Mouse (Mus musculus): Measurements from ENCODE around the gene Mamstr. TPM values are rescaled to one million over a fixed set of nuclear protein-coding genes. Genes with fewer than 3 reads are reported as not detected.

The Mamstr gene
- total RNA-seq, 2 experiments from 2014 or later = not detected

DNA sequence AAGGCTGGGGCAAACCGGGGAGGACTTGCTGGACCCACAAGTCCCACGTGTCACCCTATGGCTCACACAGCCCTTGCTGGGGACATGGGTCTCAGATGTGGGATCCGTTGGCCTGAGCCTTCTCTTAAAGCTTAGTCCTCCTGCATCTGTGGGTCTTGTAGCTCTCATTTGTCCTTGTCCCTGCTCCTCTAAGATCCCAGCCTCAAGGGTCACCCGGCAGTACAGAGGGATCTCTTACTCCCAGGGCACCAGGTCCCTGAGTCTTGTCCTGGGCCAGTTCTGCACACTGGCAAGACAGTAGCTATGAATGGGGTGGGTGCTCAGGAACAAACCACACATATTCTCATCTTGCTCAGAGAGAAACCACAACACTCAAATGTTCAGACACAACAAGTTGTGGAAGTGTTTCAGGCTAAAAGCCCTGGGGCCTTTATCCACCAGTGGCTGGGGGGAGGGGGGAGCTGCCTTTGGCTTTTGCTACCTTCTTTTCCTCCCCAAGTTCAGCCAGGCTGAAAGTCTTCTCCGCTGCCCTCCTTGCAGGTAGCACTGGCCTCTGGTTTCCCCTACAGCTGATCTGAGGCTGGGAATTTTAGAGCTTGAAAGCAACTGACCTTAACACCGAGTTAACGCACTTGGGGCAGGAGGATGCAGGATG lies 43.7 kb downstream of the Mamstr start, which contains the start of gene Ntn5:
Gene Ntn5, plus strand, starts transcription at position 627 of the 655 bp plus-strand sequence.
- no peak for ATAC-seq (replicated peaks; ENCODE audit: low FRiP score, low TSS enrichment, poor library complexity, severe bottlenecking)

DNA sequence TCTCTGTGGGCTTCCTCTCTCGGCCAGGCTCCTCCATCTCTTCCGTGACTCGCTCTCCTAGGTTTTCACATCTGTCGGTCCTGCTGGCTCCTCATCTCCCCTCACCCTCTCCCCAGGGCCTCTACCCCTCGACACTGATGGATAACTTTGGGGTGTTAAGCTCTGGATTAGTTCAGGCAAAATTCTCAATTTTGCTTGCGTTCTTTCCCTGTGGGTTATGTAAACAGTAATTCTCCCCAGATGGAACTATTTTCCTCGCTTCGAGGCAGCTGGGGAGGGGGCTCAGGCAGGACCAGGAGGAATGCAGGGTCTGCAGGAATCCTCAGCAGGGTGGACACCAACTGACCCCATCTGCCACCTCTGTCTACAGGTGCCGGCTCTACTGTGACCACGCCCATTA lies 46.0 kb downstream of the Mamstr start:
- ATAC-seq (replicated peaks; ENCODE audit: low FRiP score, low TSS enrichment, poor library complexity, severe bottlenecking) = no peak

DNA sequence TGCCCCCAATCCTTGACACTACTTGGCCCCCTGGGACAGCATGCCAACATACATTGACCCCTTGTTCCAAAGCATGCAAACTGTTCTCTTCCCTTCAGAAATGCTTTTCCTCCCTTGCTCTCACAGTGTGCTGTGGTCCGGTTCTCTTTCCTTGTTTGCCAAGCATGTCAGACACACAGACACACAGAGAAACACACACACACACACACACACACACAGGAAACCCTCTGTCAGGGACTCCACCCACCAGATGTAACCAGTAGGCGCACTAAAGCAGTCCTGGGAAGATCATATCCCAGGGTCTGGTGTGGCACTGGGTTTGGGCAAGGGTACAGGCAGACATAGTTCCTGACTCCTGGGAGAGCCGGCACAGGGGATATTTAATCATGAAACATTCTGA lies 47.1 kb downstream of the Mamstr start:
- no peak for ATAC-seq (replicated peaks; ENCODE audit: low FRiP score, low TSS enrichment, poor library complexity, severe bottlenecking)

DNA sequence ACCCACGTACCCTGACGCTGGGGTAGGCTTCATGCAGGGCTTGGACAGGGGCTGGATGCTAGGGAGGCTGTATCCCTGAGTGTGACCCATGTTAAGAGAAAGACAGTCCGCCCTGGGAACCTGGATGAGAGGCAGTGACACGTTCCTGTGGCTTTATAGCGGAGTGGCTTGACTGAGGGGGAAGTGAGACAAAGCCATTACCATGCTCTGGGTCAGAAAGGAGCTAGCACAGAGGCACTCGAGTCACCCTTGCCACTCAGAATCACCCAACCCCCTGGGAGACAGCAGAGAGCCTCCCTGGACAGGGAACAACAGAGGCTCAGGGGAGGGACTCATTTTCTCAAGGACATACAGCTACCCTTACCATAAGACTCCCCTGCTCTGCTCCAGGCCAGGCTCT lies 49.3 kb downstream of the Mamstr start:
- no peak for ATAC-seq (replicated peaks; ENCODE audit: low FRiP score, low TSS enrichment, poor library complexity, severe bottlenecking)

- no peak for ATAC-seq (replicated peaks; ENCODE audit: low FRiP score, low TSS enrichment, poor library complexity, severe bottlenecking)
Measured at GRCm38 (mm10) chr7:45689800-45690199, 50.0 kb downstream of the Mamstr start.

DNA sequence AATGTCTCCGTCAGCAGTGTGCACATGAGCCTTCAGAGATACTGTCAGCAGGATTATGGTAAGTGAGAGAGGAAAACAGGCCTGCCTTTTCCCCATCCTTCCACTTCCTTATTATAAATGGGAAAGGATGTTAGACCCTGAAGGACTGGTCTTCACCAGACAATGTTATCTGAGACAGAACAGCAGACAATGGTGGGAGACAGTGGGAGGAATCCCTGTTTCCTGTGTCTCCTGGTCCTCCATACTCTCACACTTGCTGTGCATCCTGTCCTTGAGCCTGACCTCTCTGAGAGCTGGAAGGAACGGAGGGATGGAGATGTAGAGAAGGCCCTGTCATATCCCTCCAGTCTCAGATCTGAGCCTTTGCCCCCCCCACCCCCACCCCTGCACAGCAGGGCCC lies 52.6 kb downstream of the Mamstr start:
- no peak for ATAC-seq (replicated peaks; ENCODE audit: low FRiP score, low TSS enrichment, poor library complexity, severe bottlenecking)

DNA sequence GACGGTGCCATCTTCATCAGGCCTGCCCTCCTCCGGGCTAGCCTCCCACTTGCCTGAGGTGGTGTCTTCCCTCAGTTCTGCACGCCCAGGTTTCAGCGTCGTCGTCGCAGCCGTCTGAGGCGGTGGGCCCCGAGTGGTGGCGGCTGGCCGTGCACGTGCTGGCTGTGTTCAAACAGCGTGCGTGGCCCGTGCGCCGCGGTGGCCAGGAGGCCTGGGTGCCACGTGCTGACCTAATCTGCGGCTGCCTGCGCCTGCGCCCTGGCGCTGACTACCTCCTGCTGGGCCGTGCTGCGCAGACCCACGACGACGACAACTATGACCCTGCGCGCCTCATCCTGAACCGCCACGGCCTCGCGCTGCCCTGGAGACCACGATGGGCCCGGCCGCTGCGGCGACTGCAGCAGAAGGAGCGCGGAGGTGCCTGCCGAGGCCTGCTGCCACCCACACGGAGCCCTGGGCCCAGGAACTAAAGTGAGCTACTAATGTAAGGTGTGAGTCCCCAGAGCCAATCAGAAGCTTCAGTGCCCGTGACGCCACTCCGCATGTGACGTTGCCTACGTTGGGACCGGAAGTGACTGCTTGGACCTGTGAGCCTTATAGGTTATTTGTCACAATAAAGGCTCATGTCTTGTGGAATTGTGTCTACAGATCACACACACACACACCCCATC lies 54.3 kb downstream of the Mamstr start, which contains the start of gene Sec1:
Gene Sec1, minus strand, starts transcription at position 482 of the 671 bp plus-strand sequence.
- ATAC-seq (replicated peaks; ENCODE audit: low FRiP score, low TSS enrichment, poor library complexity, severe bottlenecking) = no peak

DNA sequence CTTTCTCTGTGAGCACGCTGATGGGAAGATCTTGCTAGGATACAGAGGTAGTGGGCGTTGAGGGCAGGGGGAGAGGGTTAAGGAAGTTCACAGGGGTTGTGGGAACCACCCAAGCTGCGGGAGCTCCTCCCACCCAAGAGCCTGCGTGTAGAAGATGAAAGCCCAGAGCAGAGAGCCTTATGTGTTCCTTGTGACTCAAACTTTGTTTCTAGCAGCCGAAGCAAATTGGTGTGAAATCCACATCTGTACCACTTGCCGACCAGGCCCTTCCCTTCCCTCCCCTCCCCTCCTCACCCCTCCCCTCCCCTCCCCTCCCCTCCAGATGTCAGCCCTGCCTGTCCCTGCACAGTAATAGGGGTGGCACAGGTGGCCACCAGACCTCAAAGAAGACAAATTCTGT lies 55.3 kb downstream of the Mamstr start:
- ATAC-seq (replicated peaks; ENCODE audit: low FRiP score, low TSS enrichment, poor library complexity, severe bottlenecking) = no peak

Other genes starting within 250 kb of the Mamstr start
Only the 30 nearest of the 36 such genes appear.
- gene Gys1, start 205.1 kb upstream of the Mamstr start, total RNA-seq (2014; fragmentation: Nextera tagmentation) = 5.9 and 6.2 TPM in 2 replicates
- 3.4 and 4.6 TPM in 2 replicates for gene Gys1, start 205.1 kb upstream of the Mamstr start, total RNA-seq (2017)
- gene Ruvbl2, start 201.9 kb upstream of the Mamstr start, total RNA-seq (2014; fragmentation: Nextera tagmentation) = 171 and 179 TPM in 2 replicates
- 185 and 236 TPM in 2 replicates for gene Ruvbl2, start 201.9 kb upstream of the Mamstr start, total RNA-seq (2017)
- gene Ftl1, start 180.1 kb upstream of the Mamstr start, total RNA-seq (2014; fragmentation: Nextera tagmentation) = 1,148 and 1,512 TPM in 2 replicates
- gene Ftl1, start 180.1 kb upstream of the Mamstr start, total RNA-seq (2017) = 490 and 578 TPM in 2 replicates
- 60.7 and 75.9 TPM in 2 replicates for gene Bax, start 173.1 kb upstream of the Mamstr start, total RNA-seq (2014; fragmentation: Nextera tagmentation)
- gene Bax, start 173.1 kb upstream of the Mamstr start, total RNA-seq (2017) = 38.8 and 40.8 TPM in 2 replicates
- 0.42 TPM in 1 of 2 replicates, not detected in the other for gene Tulp2, start 158.1 kb upstream of the Mamstr start, total RNA-seq (2014; fragmentation: Nextera tagmentation)
- gene Tulp2, start 158.1 kb upstream of the Mamstr start, total RNA-seq (2017) = 0.19 TPM in 1 of 2 replicates, not detected in the other
- gene Gm45808, start 153.2 kb upstream of the Mamstr start, total RNA-seq (2014; fragmentation: Nextera tagmentation) = not detected in 2 replicates
- gene Gm45808, start 153.2 kb upstream of the Mamstr start, total RNA-seq (2017) = not detected in 2 replicates
- gene Dhdh, start 151.2 kb upstream of the Mamstr start, total RNA-seq (2014; fragmentation: Nextera tagmentation) = 1.9 and 2.5 TPM in 2 replicates
- 1.8 and 3.5 TPM in 2 replicates for gene Dhdh, start 151.2 kb upstream of the Mamstr start, total RNA-seq (2017)
- 100 and 140 TPM in 2 replicates for gene Nucb1, start 129.6 kb upstream of the Mamstr start, total RNA-seq (2014; fragmentation: Nextera tagmentation)
- 285 and 323 TPM in 2 replicates for gene Nucb1, start 129.6 kb upstream of the Mamstr start, total RNA-seq (2017)
- gene Ppp1r15a, start 113.7 kb upstream of the Mamstr start, total RNA-seq (2014; fragmentation: Nextera tagmentation) = 35.5 and 79.3 TPM in 2 replicates
- gene Ppp1r15a, start 113.7 kb upstream of the Mamstr start, total RNA-seq (2017) = 161 and 186 TPM in 2 replicates
- gene Plekha4, start 113.6 kb upstream of the Mamstr start, total RNA-seq (2014; fragmentation: Nextera tagmentation) = 0.27 TPM in 1 of 2 replicates, not detected in the other
- gene Plekha4, start 113.6 kb upstream of the Mamstr start, total RNA-seq (2017) = not detected in 2 replicates
- not detected in 2 replicates for gene Hsd17b14, start 85.1 kb upstream of the Mamstr start, total RNA-seq (2014; fragmentation: Nextera tagmentation)
- gene Hsd17b14, start 85.1 kb upstream of the Mamstr start, total RNA-seq (2017) = not detected in 2 replicates
- gene Bcat2, start 69.8 kb upstream of the Mamstr start, total RNA-seq (2014; fragmentation: Nextera tagmentation) = 81.0 and 92.5 TPM in 2 replicates
- 23.3 and 50.0 TPM in 2 replicates for gene Bcat2, start 69.8 kb upstream of the Mamstr start, total RNA-seq (2017)
- not detected in 2 replicates for gene Fgf21, start 24.5 kb upstream of the Mamstr start, total RNA-seq (2014; fragmentation: Nextera tagmentation)
- not detected in 2 replicates for gene Fgf21, start 24.5 kb upstream of the Mamstr start, total RNA-seq (2017)
- not detected in 2 replicates for gene Fut1, start 22.7 kb upstream of the Mamstr start, total RNA-seq (2014; fragmentation: Nextera tagmentation)
- not detected in 2 replicates for gene Fut1, start 22.7 kb upstream of the Mamstr start, total RNA-seq (2017)
- gene Izumo1, start 18.2 kb upstream of the Mamstr start, total RNA-seq (2014; fragmentation: Nextera tagmentation) = not detected in 2 replicates
- not detected in 2 replicates for gene Izumo1, start 18.2 kb upstream of the Mamstr start, total RNA-seq (2017)
- not detected in 2 replicates for gene Rasip1, start 12.5 kb upstream of the Mamstr start, total RNA-seq (2014; fragmentation: Nextera tagmentation)
- gene Rasip1, start 12.5 kb upstream of the Mamstr start, total RNA-seq (2017) = not detected in 2 replicates
- gene Fut2, start 26.4 kb downstream of the Mamstr start, total RNA-seq (2014; fragmentation: Nextera tagmentation) = not detected in 2 replicates
- gene Fut2, start 26.4 kb downstream of the Mamstr start, total RNA-seq (2017) = not detected in 2 replicates
- not detected in 2 replicates for gene Ntn5, start 44.0 kb downstream of the Mamstr start, total RNA-seq (2014; fragmentation: Nextera tagmentation)
- gene Ntn5, start 44.0 kb downstream of the Mamstr start, total RNA-seq (2017) = not detected in 2 replicates
- gene Sec1, start 54.4 kb downstream of the Mamstr start, total RNA-seq (2014; fragmentation: Nextera tagmentation) = not detected in 2 replicates
- gene Sec1, start 54.4 kb downstream of the Mamstr start, total RNA-seq (2017) = not detected in 2 replicates
- not detected in 2 replicates for gene Car11, start 59.9 kb downstream of the Mamstr start, total RNA-seq (2014; fragmentation: Nextera tagmentation)
- gene Car11, start 59.9 kb downstream of the Mamstr start, total RNA-seq (2017) = not detected in 2 replicates
- 7.1 and 9.1 TPM in 2 replicates for gene Dbp, start 65.1 kb downstream of the Mamstr start, total RNA-seq (2014; fragmentation: Nextera tagmentation)
- gene Dbp, start 65.1 kb downstream of the Mamstr start, total RNA-seq (2017) = 5.6 and 6.2 TPM in 2 replicates
- 2,679 and 3,223 TPM in 2 replicates for gene Rpl18, start 75.5 kb downstream of the Mamstr start, total RNA-seq (2014; fragmentation: Nextera tagmentation)
- 1,594 and 2,062 TPM in 2 replicates for gene Rpl18, start 75.5 kb downstream of the Mamstr start, total RNA-seq (2017)
- 16.3 and 19.8 TPM in 2 replicates for gene Sphk2, start 78.0 kb downstream of the Mamstr start, total RNA-seq (2014; fragmentation: Nextera tagmentation)
- gene Sphk2, start 78.0 kb downstream of the Mamstr start, total RNA-seq (2017) = 7.5 and 7.8 TPM in 2 replicates
- 1.1 and 2.1 TPM in 2 replicates for gene Fam83e, start 81.2 kb downstream of the Mamstr start, total RNA-seq (2014; fragmentation: Nextera tagmentation)
- gene Fam83e, start 81.2 kb downstream of the Mamstr start, total RNA-seq (2017) = 0.61 and 2.9 TPM in 2 replicates
- not detected in 2 replicates for gene Spaca4, start 85.8 kb downstream of the Mamstr start, total RNA-seq (2014; fragmentation: Nextera tagmentation)
- not detected in 2 replicates for gene Spaca4, start 85.8 kb downstream of the Mamstr start, total RNA-seq (2017)
- gene Lmtk3, start 143.8 kb downstream of the Mamstr start, total RNA-seq (2014; fragmentation: Nextera tagmentation) = not detected in 2 replicates
- gene Lmtk3, start 143.8 kb downstream of the Mamstr start, total RNA-seq (2017) = not detected in 2 replicates
- 0.84 TPM in 1 of 2 replicates, not detected in the other for gene Sult2b1, start 144.7 kb downstream of the Mamstr start, total RNA-seq (2014; fragmentation: Nextera tagmentation)
- gene Sult2b1, start 144.7 kb downstream of the Mamstr start, total RNA-seq (2017) = not detected in 2 replicates
- 27.2 and 30.8 TPM in 2 replicates for gene Cyth2, start 174.6 kb downstream of the Mamstr start, total RNA-seq (2014; fragmentation: Nextera tagmentation)
- 36.9 and 38.0 TPM in 2 replicates for gene Cyth2, start 174.6 kb downstream of the Mamstr start, total RNA-seq (2017)
- not detected in 2 replicates for gene Kcnj14, start 184.8 kb downstream of the Mamstr start, total RNA-seq (2014; fragmentation: Nextera tagmentation)
- gene Kcnj14, start 184.8 kb downstream of the Mamstr start, total RNA-seq (2017) = not detected in 2 replicates
- gene Grwd1, start 191.0 kb downstream of the Mamstr start, total RNA-seq (2014; fragmentation: Nextera tagmentation) = 45.7 and 67.7 TPM in 2 replicates
- gene Grwd1, start 191.0 kb downstream of the Mamstr start, total RNA-seq (2017) = 22.1 and 39.4 TPM in 2 replicates

All from megakaryocyte-erythroid progenitor cell, adult 5-6 weeks (primary cell).